Mouse (Mus musculus) embryonic facial prominence, embryonic 14.5 days (tissue): Measurements from ENCODE around the gene Marf1. TPM values are rescaled to one million over a fixed set of nuclear protein-coding genes. Genes with fewer than 3 reads are reported as not detected.
A peak's percentile ranks its signal among the peaks of the same experiment; 100 is the strongest.

Experiments
- ATAC-seq: fragments of 200-750 bp; cut with Nextera tagmentation; 2 replicates; pipeline ENCODE4 v1.8.0; 2017; ENCODE audit warnings: low read depth, moderate number of reproducible peaks, moderate TSS enrichment
- DNase-seq: peaks from one replicate; pipeline ENCODE4 v3.0.0-alpha.2; 2015; ENCODE audit warnings: low spot score
- H3K27ac ChIP-seq: fragments of 300-500 bp; sonication (generic); replicated peaks from 2 replicates; pipeline ENCODE4 v1.5.1; 2014; ENCODE audit warnings: low read depth, mild to moderate bottlenecking, low read length, moderate library complexity
- H3K27me3 ChIP-seq: fragments of 300-500 bp; sonication (generic); replicated peaks from 2 replicates; pipeline ENCODE4 v1.6.1; 2014; ENCODE audit warnings: low read length; ENCODE audit not compliant: control insufficient read depth, insufficient read depth
- H3K36me3 ChIP-seq: fragments of 300-500 bp; sonication (generic); 2 replicates; pipeline ENCODE4 v1.6.1; 2014; ENCODE audit warnings: low read length, mixed read lengths; ENCODE audit not compliant: control insufficient read depth, insufficient read depth
- H3K4me1 ChIP-seq: fragments of 300-500 bp; sonication (generic); 2 replicates; pipeline ENCODE4 v1.6.1; 2014; ENCODE audit warnings: antibody characterized with exemption, low read length; ENCODE audit not compliant: control insufficient read depth, insufficient read depth
- H3K4me2 ChIP-seq: fragments of 300-500 bp; sonication (generic); 2 replicates; pipeline ENCODE4 v1.6.1; 2014; ENCODE audit warnings: low read depth, mild to moderate bottlenecking, low read length, moderate library complexity, mixed read lengths
- H3K4me3 ChIP-seq: fragments of 300-500 bp; sonication (generic); 2 replicates; pipeline ENCODE4 v1.5.1; 2014; ENCODE audit warnings: low read depth, mild to moderate bottlenecking, low read length
- H3K9ac ChIP-seq: fragments of 300-500 bp; sonication (generic); 2 replicates; pipeline ENCODE4 v1.6.1; 2014; ENCODE audit warnings: low read depth, mild to moderate bottlenecking, low read length, moderate library complexity, mixed read lengths
- H3K9me3 ChIP-seq: fragments of 300-500 bp; sonication (generic); 2 replicates; pipeline ENCODE4 v1.6.1; 2016; ENCODE audit warnings: low read length; ENCODE audit not compliant: control insufficient read depth
- WGBS: fragments of 180-500 bp; shearing (Covaris S2); extraction: QIAGEN DNeasy Blood & Tissue Kit; methylation state at CpG from one replicate; pipeline ENCODE4 v1.1.7; 2014; 5-methylcytosine and 5-hydroxymethylcytosine counted together
- polyA plus RNA-seq: library from polyadenylated mRNA; unstranded; fragments of >200 nt; fragmentation: Nextera tagmentation; extraction: Ambion mirVana; gene quantifications from 2 replicates; pipeline ENCODE4 v1.2.1, GENCODE M21; 2014

Marf1 gene
- polyA plus RNA-seq, 1 experiment from 2014 or later, result 14.9 TPM

- no peak for ATAC-seq
- Histone ChIP-seq H3K4me1 (no peaks in the 10 kb centered on the region), H3K36me3 (peaks cover 98% of the 10 kb centered on the region)
Measured at GRCm38 (mm10) chr16:14128977-14129376, 34.2 kb downstream of the Marf1 start.

GRCm38 (mm10) chr16:14125253-14125652 is 37.9 kb downstream of the Marf1 start:
- H3K4me2 ChIP-seq, result no peak overlapping the region
- no peak for ATAC-seq
- WGBS, result 90% methylated on average over 1 of the region's 1 CpGs
- H3K4me3 ChIP-seq, result no peak overlapping the region
- no peaks in the 10 kb centered on the region for H3K9me3 ChIP-seq
- DNase-seq, result no peak
- H3K27ac ChIP-seq, result no peak overlapping the region
- H3K4me1 ChIP-seq, result no peaks in the 10 kb centered on the region
- peaks cover 98% of the 10 kb centered on the region for H3K36me3 ChIP-seq
- no peaks in the 10 kb centered on the region for H3K27me3 ChIP-seq
- H3K9ac ChIP-seq, result no peak overlapping the region

More at GRCm38 (mm10) chr16:14128977-14129376, 34.2 kb downstream of the Marf1 start:
- Histone ChIP-seq H3K4me3 (no peak overlapping the region), H3K4me2 (no peak overlapping the region), H3K27ac (no peak overlapping the region), H3K9me3 (no peaks in the 10 kb centered on the region), H3K9ac (no peak overlapping the region), H3K27me3 (no peaks in the 10 kb centered on the region)
- no peak for DNase-seq

- Histone ChIP-seq H3K27ac (no peak overlapping the region), H3K27me3 (no peaks in the 10 kb centered on the region), H3K4me3 (no peak overlapping the region), H3K4me1 (no peaks in the 10 kb centered on the region), H3K36me3 (peaks cover 96% of the 10 kb centered on the region), H3K9me3 (no peaks in the 10 kb centered on the region), H3K4me2 (no peak overlapping the region), H3K9ac (no peak overlapping the region)
- ATAC-seq, result no peak
- DNase-seq, result no peak
- 99% methylated on average over 7 of the region's 7 CpGs for WGBS
Measured at GRCm38 (mm10) chr16:14124709-14125108, 38.4 kb downstream of the Marf1 start.

- H3K36me3 ChIP-seq, result peaks cover 91% of the 10 kb centered on the region
- no peaks in the 10 kb centered on the region for H3K9me3 ChIP-seq
- no peak overlapping the region for H3K9ac ChIP-seq
- H3K4me1 ChIP-seq, result no peaks in the 10 kb centered on the region
- no peak overlapping the region for H3K27ac ChIP-seq
- no peaks in the 10 kb centered on the region for H3K27me3 ChIP-seq
- no peak overlapping the region for H3K4me3 ChIP-seq
- 77% methylated on average over 2 of the region's 2 CpGs for WGBS
- ATAC-seq (no peak), DNase-seq (no peak)
- H3K4me2 ChIP-seq, result no peak overlapping the region
Measured at GRCm38 (mm10) chr16:14123901-14124300, 39.2 kb downstream of the Marf1 start.

- peaks cover 79% of the 10 kb centered on the region for H3K36me3 ChIP-seq
Measured at GRCm38 (mm10) chr16:14122586-14122985, 40.6 kb downstream of the Marf1 start.

GRCm38 (mm10) chr16:14121563-14121962 is 41.6 kb downstream of the Marf1 start:
- 96% methylated on average over 7 of the region's 7 CpGs for WGBS
- Histone ChIP-seq H3K4me1 (no peaks in the 10 kb centered on the region), H3K9me3 (no peaks in the 10 kb centered on the region), H3K36me3 (peaks cover 81% of the 10 kb centered on the region), H3K4me2 (no peak overlapping the region), H3K27ac (no peak overlapping the region), H3K4me3 (no peak overlapping the region), H3K9ac (no peak overlapping the region), H3K27me3 (no peaks in the 10 kb centered on the region)
- no peak for ATAC-seq
- DNase-seq, result no peak

More at GRCm38 (mm10) chr16:14122586-14122985, 40.6 kb downstream of the Marf1 start:
- DNase-seq, result no peak
- no peak overlapping the region for H3K4me2 ChIP-seq
- H3K27ac ChIP-seq, result no peak overlapping the region
- H3K27me3 ChIP-seq, result no peaks in the 10 kb centered on the region
- H3K9ac ChIP-seq, result no peak overlapping the region
- no peak for ATAC-seq
- no peaks in the 10 kb centered on the region for H3K9me3 ChIP-seq
- no peak overlapping the region for H3K4me3 ChIP-seq
- H3K4me1 ChIP-seq, result no peaks in the 10 kb centered on the region

GRCm38 (mm10) chr16:14120941-14121340 is 42.2 kb downstream of the Marf1 start:
- Histone ChIP-seq H3K4me3 (no peak overlapping the region), H3K4me1 (no peaks in the 10 kb centered on the region), H3K4me2 (no peak overlapping the region), H3K9ac (no peak overlapping the region), H3K27me3 (no peaks in the 10 kb centered on the region), H3K27ac (no peak overlapping the region), H3K9me3 (no peaks in the 10 kb centered on the region), H3K36me3 (peaks cover 81% of the 10 kb centered on the region)
- 88% methylated on average over 5 of the region's 5 CpGs for WGBS
- ATAC-seq, result no peak
- DNase-seq, result no peak

GRCm38 (mm10) chr16:14117299-14117698 is 45.9 kb downstream of the Marf1 start:
- Histone ChIP-seq H3K27me3 (no peaks in the 10 kb centered on the region), H3K4me1 (no peaks in the 10 kb centered on the region), H3K9ac (no peak overlapping the region), H3K4me3 (no peak overlapping the region), H3K27ac (no peak overlapping the region), H3K9me3 (no peaks in the 10 kb centered on the region), H3K4me2 (no peak overlapping the region), H3K36me3 (peaks cover 76% of the 10 kb centered on the region)
- ATAC-seq, result no peak
- DNase-seq, result peak; percentile 21
- WGBS, result 67% methylated on average over 2 of the region's 2 CpGs

- H3K4me2 ChIP-seq, result no peak overlapping the region
- no peaks in the 10 kb centered on the region for H3K9me3 ChIP-seq
- H3K4me3 ChIP-seq, result no peak overlapping the region
- 93% methylated on average over 3 of the region's 3 CpGs for WGBS
- H3K4me1 ChIP-seq, result no peaks in the 10 kb centered on the region
- peaks cover 81% of the 10 kb centered on the region for H3K36me3 ChIP-seq
- no peaks in the 10 kb centered on the region for H3K27me3 ChIP-seq
- ATAC-seq (no peak), DNase-seq (no peak)
- no peak overlapping the region for H3K27ac ChIP-seq
- H3K9ac ChIP-seq, result no peak overlapping the region
Measured at GRCm38 (mm10) chr16:14112742-14113141, 50.4 kb downstream of the Marf1 start.
